Mouse (Mus musculus) liver, embryonic 15.5 days (tissue): ENCODE measurements around the gene Lmo7. TPM values are rescaled to one million over a fixed set of nuclear protein-coding genes. Genes with fewer than 3 reads are reported as not detected.

Experiments used
- ATAC-seq: fragments of 200-750 bp; cut with Nextera tagmentation; 2 replicates; pipeline ENCODE4 v1.8.0; 2017; ENCODE audit warnings: moderate number of reproducible peaks, mild to moderate bottlenecking, moderate library complexity; ENCODE audit not compliant: insufficient read depth
- H3K27ac ChIP-seq: fragments of 300-500 bp; sonication (generic); replicated peaks from 2 replicates; pipeline ENCODE4 v1.5.1; 2015; ENCODE audit warnings: mild to moderate bottlenecking, inconsistent platforms
- H3K27me3 ChIP-seq: fragments of 300-500 bp; sonication (generic); 2 replicates; pipeline ENCODE4 v1.6.1; 2015; ENCODE audit warnings: mild to moderate bottlenecking, inconsistent platforms
- H3K36me3 ChIP-seq: fragments of 300-500 bp; sonication (generic); replicated peaks from 2 replicates; pipeline ENCODE4 v1.6.1; 2015; ENCODE audit warnings: moderate library complexity, mild to moderate bottlenecking, inconsistent platforms
- H3K4me1 ChIP-seq: fragments of 300-500 bp; sonication (generic); replicated peaks from 2 replicates; pipeline ENCODE4 v1.6.1; 2015; ENCODE audit warnings: inconsistent platforms
- H3K4me2 ChIP-seq: fragments of 300-500 bp; sonication (generic); 2 replicates; pipeline ENCODE4 v1.6.1; 2015; ENCODE audit warnings: moderate library complexity, mild to moderate bottlenecking, inconsistent platforms
- H3K4me3 ChIP-seq: fragments of 300-500 bp; sonication (generic); replicated peaks from 2 replicates; pipeline ENCODE4 v1.5.1; 2015; ENCODE audit warnings: mild to moderate bottlenecking, inconsistent platforms
- H3K9ac ChIP-seq: fragments of 300-500 bp; sonication (generic); 2 replicates; pipeline ENCODE4 v1.6.1; 2015; ENCODE audit warnings: moderate library complexity, mild to moderate bottlenecking, inconsistent platforms
- H3K9me3 ChIP-seq: fragments of 300-500 bp; sonication (generic); replicated peaks from 2 replicates; pipeline ENCODE4 v1.6.1; 2016; ENCODE audit warnings: inconsistent platforms
- WGBS: fragments of 180-500 bp; shearing (Covaris S2); methylation state at CpG from one replicate; pipeline ENCODE4 v1.1.7; 2015; ENCODE audit warnings: mixed read lengths; ENCODE audit not compliant: insufficient replicate concordance; 5-methylcytosine and 5-hydroxymethylcytosine counted together
- polyA plus RNA-seq: library from polyadenylated mRNA; unstranded; fragments of >200 nt; fragmentation: Nextera tagmentation; extraction: Ambion mirVana; gene quantifications from 2 replicates; pipeline ENCODE4 v1.2.1, GENCODE M21; 2015

Lmo7 gene
- polyA plus RNA-seq, 1 experiment from 2014 or later = 2.7 TPM

DNA sequence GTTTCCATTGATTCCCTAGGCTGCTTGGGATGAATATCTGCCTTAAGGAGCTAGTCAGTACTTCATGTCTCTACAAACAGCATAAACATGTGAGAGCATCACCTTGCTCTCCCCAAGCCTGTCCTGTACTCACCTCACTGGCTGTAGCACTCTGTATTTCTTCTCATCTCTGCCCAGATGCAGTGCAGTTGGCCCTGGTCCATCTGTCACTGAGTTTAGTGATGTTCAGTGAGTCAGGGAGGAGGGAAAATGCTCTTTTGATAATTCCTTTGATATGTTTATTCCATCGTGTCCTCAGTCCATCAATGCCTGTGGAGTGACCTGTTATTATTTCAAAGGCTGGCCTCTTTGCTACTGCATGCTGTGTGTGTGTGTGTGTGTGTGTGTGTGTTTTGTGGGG lies 235.2 kb downstream of the Lmo7 start:
- Histone ChIP-seq H3K4me2 (no peak overlapping the region), H3K27me3 (no peaks in the 10 kb centered on the region), H3K36me3 (no peaks in the 10 kb centered on the region), H3K9me3 (no peaks in the 10 kb centered on the region), H3K4me3 (no peak overlapping the region), H3K4me1 (no peaks in the 10 kb centered on the region), H3K9ac (no peak overlapping the region), H3K27ac (no peak overlapping the region)
- ATAC-seq = no peak
- WGBS = 63% methylated on average over 1 of the region's 1 CpGs

DNA sequence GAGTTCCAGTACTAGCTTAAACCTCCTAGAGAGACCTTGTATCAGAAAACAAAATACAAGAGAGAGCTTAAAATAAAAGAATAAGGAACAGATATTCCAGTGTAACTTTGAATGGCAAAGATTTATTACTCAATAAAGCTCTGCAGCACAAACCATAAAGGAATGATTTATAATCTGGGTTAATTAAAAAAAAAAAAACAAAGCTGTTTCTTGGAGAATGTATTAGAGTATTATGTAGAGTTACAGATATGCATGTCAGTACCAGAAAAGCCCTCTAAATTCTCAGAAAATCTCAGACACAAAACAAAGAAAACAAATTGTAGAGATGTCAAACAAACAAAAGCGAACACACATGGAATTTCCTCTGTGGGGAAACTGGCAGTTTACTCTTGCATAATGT lies 243.0 kb downstream of the Lmo7 start:
- H3K4me1 ChIP-seq = no peaks in the 10 kb centered on the region
- no peak overlapping the region for H3K27ac ChIP-seq
- H3K4me3 ChIP-seq = no peak overlapping the region
- no peak overlapping the region for H3K9ac ChIP-seq
- no peak for ATAC-seq
- WGBS = 62% methylated on average over 1 of the region's 1 CpGs
- H3K9me3 ChIP-seq = no peaks in the 10 kb centered on the region
- no peaks in the 10 kb centered on the region for H3K27me3 ChIP-seq
- H3K36me3 ChIP-seq = no peaks in the 10 kb centered on the region
- H3K4me2 ChIP-seq = no peak overlapping the region

DNA sequence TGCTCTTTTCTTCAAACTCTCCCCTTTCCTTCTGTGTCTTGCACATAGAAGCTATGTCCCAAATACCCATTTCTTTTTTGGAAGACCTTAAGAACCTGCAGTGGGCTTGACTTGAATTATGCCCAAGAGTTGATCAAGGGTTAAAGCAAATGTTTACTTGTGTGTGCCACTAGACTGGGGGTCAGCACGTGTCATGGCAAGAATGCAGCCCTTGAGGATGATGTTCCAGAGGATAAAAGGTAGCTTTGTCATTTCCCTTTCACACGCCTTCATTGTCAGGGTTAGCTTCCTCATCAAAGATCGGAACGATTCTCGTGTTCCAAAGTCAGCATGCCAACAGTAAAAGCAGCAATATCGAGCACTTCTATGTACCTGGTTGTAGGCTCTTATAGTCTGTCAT lies 243.4 kb downstream of the Lmo7 start:
- Histone ChIP-seq H3K27ac (no peak overlapping the region), H3K36me3 (no peaks in the 10 kb centered on the region), H3K4me2 (no peak overlapping the region), H3K9ac (no peak overlapping the region), H3K4me3 (no peak overlapping the region), H3K4me1 (no peaks in the 10 kb centered on the region), H3K9me3 (no peaks in the 10 kb centered on the region), H3K27me3 (no peaks in the 10 kb centered on the region)
- no peak for ATAC-seq
- 45% methylated on average over 6 of the region's 6 CpGs for WGBS

DNA sequence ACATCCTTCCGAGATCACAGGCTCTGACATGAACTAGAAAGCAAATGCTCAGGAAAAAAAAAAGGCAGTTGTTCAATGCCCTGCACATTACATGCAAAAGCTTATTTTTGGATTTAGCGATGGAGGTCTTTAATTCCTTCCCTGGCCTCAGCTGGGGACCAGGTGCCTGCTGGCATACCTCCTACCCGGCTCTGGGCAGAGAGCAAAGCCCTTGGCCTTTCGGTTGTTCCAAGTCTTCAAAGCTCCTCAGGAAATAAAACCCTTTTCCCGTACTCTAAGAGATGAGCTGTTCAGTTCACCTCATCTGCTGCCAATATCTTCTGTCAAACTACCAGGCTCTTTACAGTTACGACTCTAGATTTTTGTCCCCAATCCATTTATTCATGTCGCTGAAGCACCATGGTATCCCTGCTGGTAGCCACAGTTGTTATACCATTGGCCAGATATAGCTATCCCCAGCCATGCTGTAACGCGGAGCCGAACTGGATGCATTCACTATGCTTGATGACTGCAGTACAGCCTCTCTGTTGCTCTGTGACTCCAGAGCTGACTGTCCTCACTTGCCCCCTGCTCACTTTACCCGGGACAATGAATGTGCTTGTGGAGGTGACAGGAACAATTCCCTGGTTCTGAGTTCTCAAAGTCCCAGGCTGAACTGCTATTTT lies 246.4 kb downstream of the Lmo7 start:
- H3K4me2 ChIP-seq = no peak overlapping the region
- H3K4me1 ChIP-seq = no peaks in the 10 kb centered on the region
- H3K9ac ChIP-seq = no peak overlapping the region
- no peak overlapping the region for H3K4me3 ChIP-seq
- ATAC-seq = no peak
- H3K36me3 ChIP-seq = no peaks in the 10 kb centered on the region
- no peak overlapping the region for H3K27ac ChIP-seq
- 74% methylated on average over 11 of the region's 11 CpGs for WGBS
- no peaks in the 10 kb centered on the region for H3K9me3 ChIP-seq
- H3K27me3 ChIP-seq = no peaks in the 10 kb centered on the region

Other genes starting within 250 kb of the Lmo7 start
- gene Tbc1d4, start 120.8 kb upstream of the Lmo7 start, polyA plus RNA-seq = 1.8 and 2.1 TPM in 2 replicates
- gene Commd6, start 89.3 kb upstream of the Lmo7 start, polyA plus RNA-seq = 36.3 and 42.9 TPM in 2 replicates
- gene Uchl3, start 76.0 kb upstream of the Lmo7 start, polyA plus RNA-seq = 44.7 and 51.5 TPM in 2 replicates
- 0.31 TPM in 1 of 2 replicates, not detected in the other for gene Gm9922, start 143 bp upstream of the Lmo7 start, polyA plus RNA-seq